In the genomic region with DNA sequence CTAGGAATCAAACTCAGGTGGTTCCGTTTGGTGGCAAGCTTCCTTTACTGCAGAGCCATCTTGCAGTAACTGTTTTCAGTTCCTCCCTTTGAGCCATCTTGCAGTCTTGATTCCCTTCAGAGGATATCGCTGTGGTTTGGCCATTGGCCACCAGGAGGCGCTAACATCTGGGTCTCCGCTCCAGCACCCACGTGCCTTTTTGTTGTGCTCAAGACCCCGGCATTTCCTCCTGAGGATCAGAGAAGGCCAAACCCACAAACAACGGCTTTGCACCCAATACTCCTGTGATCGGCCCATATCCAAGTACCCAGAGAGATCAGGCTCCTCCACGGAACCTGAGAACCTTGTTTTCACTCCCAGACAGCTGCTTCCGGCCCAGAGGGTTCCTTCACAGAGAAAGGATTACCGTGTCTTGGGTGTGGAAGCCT, we compare ENCODE assay signal across 8 mouse cellular contexts. TPM values are rescaled to one million over a fixed set of nuclear protein-coding genes. Genes with fewer than 3 reads are reported as not detected.
DNase-seq lines count a peak whose midpoint lies in the region; ATAC-seq and TF ChIP-seq lines count a peak whose summit lies in the region.

No protein-coding gene starts in this region.

- intact Hi-C loops in heart, postnatal 14 days (cut with DNase I) = loop anchor here (1.0 kb wide), 1 partner anchor 38 kb away; no protein-coding TSS in a partner anchor

- H3K36me3 ChIP-seq in ES-Bruce4 (ENCODE audit: control insufficient read depth, insufficient read depth, low read length, poor library complexity, severe bottlenecking) = no peaks in the 10 kb centered on the region
- H3K36me3 ChIP-seq in forebrain, embryonic 14.5 days (ENCODE audit: control insufficient read depth, insufficient read depth, low read length) = peaks cover 7% of the 10 kb centered on the region
- peaks cover 4% of the 10 kb centered on the region; the same call in 1 of the 2 replicates for H3K36me3 ChIP-seq in neural tube, embryonic 15.5 days

- no peak overlapping the region for H3K4me3 ChIP-seq in ES-Bruce4 (ENCODE audit: low read depth, low read length)
- no peak overlapping the region for H3K4me3 ChIP-seq in forebrain, embryonic 14.5 days (ENCODE audit: low read depth, low read length)
- H3K4me3 ChIP-seq in neural tube, embryonic 15.5 days (replicated peaks) = no peak overlapping the region

- WGBS in forebrain, embryonic 14.5 days = 12% methylated on average over 11 of the region's 11 CpGs
- WGBS in neural tube, embryonic 15.5 days = 17% methylated on average over 11 of the region's 11 CpGs

- no peaks in the 10 kb centered on the region for H3K9me3 ChIP-seq in ES-Bruce4 (replicated peaks; ENCODE audit: control insufficient read depth, insufficient read depth, low read length, poor library complexity, severe bottlenecking)
- no peaks in the 10 kb centered on the region for H3K9me3 ChIP-seq in forebrain, embryonic 14.5 days (replicated peaks; ENCODE audit: control insufficient read depth, low read length)
- no peaks in the 10 kb centered on the region for H3K9me3 ChIP-seq in neural tube, embryonic 15.5 days (replicated peaks)

- no peaks in the 10 kb centered on the region for H3K27me3 ChIP-seq in ES-Bruce4 (ENCODE audit: control insufficient read depth, insufficient read depth, low read length, poor library complexity, severe bottlenecking)
- no peaks in the 10 kb centered on the region for H3K27me3 ChIP-seq in forebrain, embryonic 14.5 days (replicated peaks; ENCODE audit: control insufficient read depth, insufficient read depth, low read length)
- H3K27me3 ChIP-seq in neural tube, embryonic 15.5 days (replicated peaks) = no peaks in the 10 kb centered on the region

- H3K4me1 ChIP-seq in ES-Bruce4 (ENCODE audit: control insufficient read depth, insufficient read depth, low read length) = no peaks in the 10 kb centered on the region
- H3K4me1 ChIP-seq in forebrain, embryonic 14.5 days (ENCODE audit: control insufficient read depth, insufficient read depth, low read length) = no peaks in the 10 kb centered on the region
- no peaks in the 10 kb centered on the region for H3K4me1 ChIP-seq in neural tube, embryonic 15.5 days

- no peak for TF ChIP-seq POLR2A in ES-Bruce4 (IDR thresholded peaks at IDR 0.05; ENCODE audit: insufficient read depth, low read length)

- ATAC-seq in forebrain, embryonic 14.5 days = peak; percentile 62
- ATAC-seq in neural tube, embryonic 15.5 days (ENCODE audit: low FRiP score) = no peak

- no peak overlapping the region for H3K9ac ChIP-seq in ES-Bruce4 (ENCODE audit: low read depth, poor library complexity, severe bottlenecking)
- H3K9ac ChIP-seq in forebrain, embryonic 14.5 days (ENCODE audit: low read length) = no peak overlapping the region; the same call in 1 of the 2 replicates
- no peak overlapping the region for H3K9ac ChIP-seq in neural tube, embryonic 15.5 days (replicated peaks)

- no peak overlapping the region for H3K27ac ChIP-seq in ES-Bruce4 (ENCODE audit: insufficient read depth, low read length)
- H3K27ac ChIP-seq in forebrain, embryonic 14.5 days (ENCODE audit: low read depth, low read length) = no peak overlapping the region
- H3K27ac ChIP-seq in neural tube, embryonic 15.5 days (replicated peaks) = no peak overlapping the region

- peak; percentile 79 for DNase-seq in c-Kit-positive CD71-positive TER-119-positive erythroid progenitor cells, embryonic 14.5 days (ENCODE audit: low spot score)
- DNase-seq in forebrain, embryonic 14.5 days (ENCODE audit: low spot score) = peak; percentile 87
- peak; percentile 88 to 93 for DNase-seq in heart, postnatal 14 days
- peak; percentile 88 for DNase-seq in layer of hippocampus, adult 11-12 months (ENCODE audit: low spot score)
- DNase-seq in lung, adult 18-20 months = peak; percentile 87 to 91
- peak; percentile 80 for DNase-seq in testis, postnatal 14 days (ENCODE audit: low spot score)

- TF ChIP-seq CTCF in ES-Bruce4 (IDR thresholded peaks at IDR 0.05; ENCODE audit: low read depth, low read length) = peak; percentile 87

- H3K4me2 ChIP-seq in forebrain, embryonic 14.5 days (ENCODE audit: low read length) = peak overlapping the region; percentile 29
- peak overlapping the region; percentile 31 for H3K4me2 ChIP-seq in neural tube, embryonic 15.5 days

- no peak for TF ChIP-seq EP300 in ES-Bruce4 (IDR thresholded peaks at IDR 0.05; ENCODE audit: insufficient read depth, low read depth, low read length)

RNA-seq across cellular contexts. Expression of gene Mapkapk5, which starts 18.8 kb away (rescaled TPM):
- 74.4 and 75.2 TPM in 2 replicates for polyA plus RNA-seq in ES-Bruce4 (2011; ENCODE audit: insufficient read depth, insufficient read length, low read depth, missing spikeins)
- 55.8 and 64.0 TPM in 2 replicates for polyA plus RNA-seq in forebrain, embryonic 14.5 days (2014; fragmentation: Nextera tagmentation; extraction: Ambion mirVana)
- total RNA-seq in heart, postnatal 14 days (2021) = 10 to 100 TPM; 60.7 to 61.7 TPM
- 65.4 and 65.5 TPM in 2 replicates for polyA plus RNA-seq in neural tube, embryonic 15.5 days (2015; fragmentation: Nextera tagmentation; extraction: Ambion mirVana)

RNA-seq across cellular contexts. Expression of gene Adam1a, which starts 19.2 kb away (rescaled TPM):
- polyA plus RNA-seq in ES-Bruce4 (2011; ENCODE audit: insufficient read depth, insufficient read length, low read depth, missing spikeins) = 2.3 TPM in 2 replicates
- polyA plus RNA-seq in forebrain, embryonic 14.5 days (2014; fragmentation: Nextera tagmentation; extraction: Ambion mirVana) = 2.2 and 3.2 TPM in 2 replicates
- total RNA-seq in heart, postnatal 14 days (2021) = 1 to 10 TPM; 3.4 to 3.5 TPM
- polyA plus RNA-seq in neural tube, embryonic 15.5 days (2015; fragmentation: Nextera tagmentation; extraction: Ambion mirVana) = 3.7 and 4.6 TPM in 2 replicates

RNA-seq across cellular contexts. Expression of gene Gm42878, which starts 19.2 kb away (rescaled TPM):
- polyA plus RNA-seq in ES-Bruce4 (2011; ENCODE audit: insufficient read depth, insufficient read length, low read depth, missing spikeins) = not detected in 2 replicates
- polyA plus RNA-seq in forebrain, embryonic 14.5 days (2014; fragmentation: Nextera tagmentation; extraction: Ambion mirVana) = not detected in 2 replicates
- not detected for total RNA-seq in heart, postnatal 14 days (2021)
- polyA plus RNA-seq in neural tube, embryonic 15.5 days (2015; fragmentation: Nextera tagmentation; extraction: Ambion mirVana) = not detected in 2 replicates

RNA-seq across cellular contexts. Expression of gene Aldh2, which starts 29.1 kb away (rescaled TPM):
- 160 and 180 TPM in 2 replicates for polyA plus RNA-seq in ES-Bruce4 (2011; ENCODE audit: insufficient read depth, insufficient read length, low read depth, missing spikeins)
- polyA plus RNA-seq in forebrain, embryonic 14.5 days (2014; fragmentation: Nextera tagmentation; extraction: Ambion mirVana) = 38.3 and 42.2 TPM in 2 replicates
- total RNA-seq in heart, postnatal 14 days (2021) = 100 to 1,000 TPM; 133 to 162 TPM
- 131 and 148 TPM in 2 replicates for polyA plus RNA-seq in neural tube, embryonic 15.5 days (2015; fragmentation: Nextera tagmentation; extraction: Ambion mirVana)

RNA-seq across cellular contexts. Expression of gene Acad12, which starts 54.3 kb away (rescaled TPM):
- 5.8 and 6.3 TPM in 2 replicates for polyA plus RNA-seq in ES-Bruce4 (2011; ENCODE audit: insufficient read depth, insufficient read length, low read depth, missing spikeins)
- 1.1 and 1.2 TPM in 2 replicates for polyA plus RNA-seq in forebrain, embryonic 14.5 days (2014; fragmentation: Nextera tagmentation; extraction: Ambion mirVana)
- total RNA-seq in heart, postnatal 14 days (2021) = 10 to 100 TPM; 39.8 to 41.0 TPM
- 1.7 and 1.8 TPM in 2 replicates for polyA plus RNA-seq in neural tube, embryonic 15.5 days (2015; fragmentation: Nextera tagmentation; extraction: Ambion mirVana)
